ENCODE assay signal across 7 mouse cellular contexts in the genomic region with DNA sequence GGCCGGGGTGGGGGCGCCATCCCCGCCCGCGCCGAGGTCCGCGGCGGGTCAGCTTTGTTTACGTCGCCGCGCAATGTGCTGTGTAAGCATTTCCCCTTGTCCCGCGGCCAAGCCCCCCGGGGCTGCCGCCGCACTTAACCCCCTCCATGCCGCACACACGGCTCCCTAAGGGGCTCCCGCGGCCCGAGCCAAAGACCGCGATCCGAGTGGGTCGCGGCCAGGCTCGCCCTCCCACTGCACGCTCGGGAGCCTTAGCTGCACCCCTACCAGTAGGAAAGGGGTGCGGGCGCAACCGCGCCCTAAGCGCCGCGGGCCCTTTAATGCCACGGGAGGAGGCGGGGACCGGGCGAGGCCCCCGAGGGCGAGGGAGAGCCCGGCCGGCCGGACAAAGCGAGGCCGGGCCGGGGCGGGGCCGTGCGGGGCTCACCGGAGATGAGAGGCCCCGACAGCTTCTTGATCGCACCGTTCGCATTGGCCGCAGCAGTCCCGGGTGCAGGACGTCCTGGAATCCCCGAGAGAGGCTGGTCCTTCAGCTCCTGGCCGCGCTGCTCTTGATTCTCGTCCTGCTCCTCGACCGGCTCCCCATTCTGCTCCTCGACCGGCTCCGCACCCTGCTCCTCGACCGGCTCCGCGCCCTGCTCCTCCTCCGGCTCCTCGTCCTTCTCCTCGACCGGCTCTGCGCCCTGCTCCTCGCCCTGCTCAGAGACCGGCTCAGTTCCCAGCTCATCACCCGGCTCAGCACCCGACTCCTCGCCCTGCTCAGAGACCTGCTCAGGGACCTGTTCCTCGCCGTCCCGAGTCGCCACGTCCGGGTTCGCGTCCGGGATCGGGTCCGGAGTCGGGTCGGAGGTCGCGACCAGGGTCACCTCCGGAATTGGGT. TPM values are rescaled to one million over a fixed set of nuclear protein-coding genes. Genes with fewer than 3 reads are reported as not detected.
A peak's percentile ranks its signal among the peaks of the same experiment; 100 is the strongest.
DNase-seq lines count a peak whose midpoint lies in the region; ATAC-seq lines count a peak whose summit lies in the region.

No protein-coding gene starts in this region.

- H3K27me3 ChIP-seq in forebrain, embryonic 16.5 days (replicated peaks; ENCODE audit: control insufficient read depth, insufficient read depth, low read length) = peaks cover 22% of the 10 kb centered on the region
- H3K27me3 ChIP-seq in hindbrain, embryonic 12.5 days = 0 out of 2 replicates have a peak, but pooled peaks cover 2% of the 10 kb centered on the region
- no peaks in the 10 kb centered on the region for H3K27me3 ChIP-seq in stomach, embryonic 15.5 days (replicated peaks)

- H3K4me3 ChIP-seq in forebrain, embryonic 16.5 days (replicated peaks; ENCODE audit: low read length) = peak overlapping the region; percentile 51
- H3K4me3 ChIP-seq in hindbrain, embryonic 12.5 days = peak overlapping the region; percentile 50
- H3K4me3 ChIP-seq in stomach, embryonic 15.5 days (replicated peaks) = peak overlapping the region; percentile 53

- peaks cover 14% of the 10 kb centered on the region; the same call in 1 of the 2 replicates for H3K9me3 ChIP-seq in forebrain, embryonic 16.5 days (ENCODE audit: control insufficient read depth, low read length)
- peaks cover 25% of the 10 kb centered on the region for H3K9me3 ChIP-seq in hindbrain, embryonic 12.5 days (replicated peaks)
- H3K9me3 ChIP-seq in stomach, embryonic 15.5 days = 0 out of 2 replicates have a peak, but pooled peaks cover 2% of the 10 kb centered on the region

- no peak for ATAC-seq in forebrain, embryonic 16.5 days
- ATAC-seq in hindbrain, embryonic 12.5 days (ENCODE audit: low FRiP score) = 0 out of 2 replicates have a peak, but pooled peaks have one; percentile 7
- no peak for ATAC-seq in stomach, embryonic 15.5 days (ENCODE audit: insufficient read depth, low FRiP score, low read depth)

- no peak overlapping the region for H3K27ac ChIP-seq in forebrain, embryonic 16.5 days (ENCODE audit: low read length)
- H3K27ac ChIP-seq in hindbrain, embryonic 12.5 days = peak overlapping the region; percentile 80
- peak overlapping the region; percentile 58 for H3K27ac ChIP-seq in stomach, embryonic 15.5 days

- no peaks in the 10 kb centered on the region for H3K36me3 ChIP-seq in forebrain, embryonic 16.5 days (ENCODE audit: control insufficient read depth, insufficient read depth)
- H3K36me3 ChIP-seq in hindbrain, embryonic 12.5 days = no peaks in the 10 kb centered on the region
- H3K36me3 ChIP-seq in stomach, embryonic 15.5 days = no peaks in the 10 kb centered on the region

- peak overlapping the region; percentile 58 for H3K4me2 ChIP-seq in forebrain, embryonic 16.5 days (ENCODE audit: low read length)
- peak overlapping the region; percentile 57 for H3K4me2 ChIP-seq in hindbrain, embryonic 12.5 days (replicated peaks)
- H3K4me2 ChIP-seq in stomach, embryonic 15.5 days = peak overlapping the region; percentile 60

- peaks cover 6% of the 10 kb centered on the region for H3K4me1 ChIP-seq in forebrain, embryonic 16.5 days (replicated peaks; ENCODE audit: control insufficient read depth, insufficient read depth, low read length)
- H3K4me1 ChIP-seq in hindbrain, embryonic 12.5 days = peaks cover 21% of the 10 kb centered on the region
- H3K4me1 ChIP-seq in stomach, embryonic 15.5 days = peaks cover 14% of the 10 kb centered on the region

- 35% methylated on average over 94 of the region's 100 CpGs for WGBS in forebrain, embryonic 16.5 days
- WGBS in hindbrain, embryonic 12.5 days = 30% methylated on average over 99 of the region's 100 CpGs
- 25% methylated on average over 99 of the region's 100 CpGs for WGBS in stomach, embryonic 15.5 days

- H3K9ac ChIP-seq in forebrain, embryonic 16.5 days (replicated peaks; ENCODE audit: low read depth, low read length) = peak overlapping the region; percentile 60
- peak overlapping the region; percentile 70 for H3K9ac ChIP-seq in hindbrain, embryonic 12.5 days
- H3K9ac ChIP-seq in stomach, embryonic 15.5 days = peak overlapping the region; percentile 60

- DNase-seq in urinary bladder, adult 2 months (ENCODE audit: low spot score) = peak; percentile 41
- DNase-seq in urinary bladder, postnatal 36 days (ENCODE audit: low spot score in 2 of 2) = no peak
- DNase-seq in lung, adult 18-20 months = peak; percentile 43 to 45
- DNase-seq in left cerebral cortex, adult 9 months (ENCODE audit: low spot score in 2 of 2) = no peak

RNA-seq across cellular contexts. Expression of gene Cdkn1c, which starts 1.3 kb away (rescaled TPM):
- polyA plus RNA-seq in urinary bladder, adult 2 months (2012; rRNA removed) = 17.5 TPM in 2 replicates
- polyA plus RNA-seq in forebrain, embryonic 16.5 days (2015; fragmentation: Nextera tagmentation; extraction: Ambion mirVana) = 96.6 and 138 TPM in 2 replicates
- polyA plus RNA-seq in hindbrain, embryonic 12.5 days (2016; fragmentation: Nextera tagmentation; extraction: Ambion mirVana) = 1,001 and 1,276 TPM in 2 replicates
- polyA plus RNA-seq in stomach, embryonic 15.5 days (2015; fragmentation: Nextera tagmentation; extraction: Ambion mirVana) = 768 and 804 TPM in 2 replicates

RNA-seq across cellular contexts. Expression of gene Slc22a18, which starts 14.0 kb away (rescaled TPM):
- polyA plus RNA-seq in urinary bladder, adult 2 months (2012; rRNA removed) = 17.8 and 19.0 TPM in 2 replicates
- 0.42 and 0.54 TPM in 2 replicates for polyA plus RNA-seq in forebrain, embryonic 16.5 days (2015; fragmentation: Nextera tagmentation; extraction: Ambion mirVana)
- polyA plus RNA-seq in hindbrain, embryonic 12.5 days (2016; fragmentation: Nextera tagmentation; extraction: Ambion mirVana) = 0.63 and 0.72 TPM in 2 replicates
- polyA plus RNA-seq in stomach, embryonic 15.5 days (2015; fragmentation: Nextera tagmentation; extraction: Ambion mirVana) = 9.2 and 11.7 TPM in 2 replicates

RNA-seq across cellular contexts. Expression of gene Phlda2, which starts 43.4 kb away (rescaled TPM):
- 25.1 and 28.0 TPM in 2 replicates for polyA plus RNA-seq in urinary bladder, adult 2 months (2012; rRNA removed)
- 0.57 TPM in 1 of 2 replicates, not detected in the other for polyA plus RNA-seq in forebrain, embryonic 16.5 days (2015; fragmentation: Nextera tagmentation; extraction: Ambion mirVana)
- polyA plus RNA-seq in hindbrain, embryonic 12.5 days (2016; fragmentation: Nextera tagmentation; extraction: Ambion mirVana) = 3.3 TPM in 2 replicates
- polyA plus RNA-seq in stomach, embryonic 15.5 days (2015; fragmentation: Nextera tagmentation; extraction: Ambion mirVana) = 11.5 and 13.7 TPM in 2 replicates

Comparison
In these comparisons a context has a peak if more than half of its experiments do, and no peak if none do; other contexts are left out.
1. DNase-seq: peak in urinary bladder, adult 2 months (single experiment) and lung, adult 18-20 months (2 of 2); none in urinary bladder, postnatal 36 days (0 of 2) and left cerebral cortex, adult 9 months (0 of 2).
2. Peak in every context shown above with its lines, with median percentiles within 50 percentile points of each other: H3K4me2 ChIP-seq, H3K4me3 ChIP-seq and H3K9ac ChIP-seq.